Mouse (Mus musculus) neural tube, embryonic 11.5 days (tissue): ENCODE data around the gene Nmt1. TPM values are rescaled to one million over a fixed set of nuclear protein-coding genes. Genes with fewer than 3 reads are reported as not detected.

Source experiments
- ATAC-seq: fragments of 200-750 bp; cut with Nextera tagmentation; 2 replicates; pipeline ENCODE4 v1.8.0; 2017; ENCODE audit warnings: moderate number of reproducible peaks, mild to moderate bottlenecking, moderate TSS enrichment, moderate library complexity; ENCODE audit not compliant: insufficient read depth, low FRiP score, low TSS enrichment
- DNase-seq: peaks from one replicate; pipeline ENCODE4 v3.0.0-alpha.2; 2015; ENCODE audit warnings: low spot score
- H3K27ac ChIP-seq: fragments of 300-500 bp; sonication (generic); 2 replicates; pipeline ENCODE4 v1.5.1; 2014; ENCODE audit warnings: low read depth, mild to moderate bottlenecking, low read length
- H3K27me3 ChIP-seq: fragments of 300-500 bp; sonication (generic); 2 replicates; pipeline ENCODE4 v1.6.1; 2014; ENCODE audit warnings: mild to moderate bottlenecking, low read length, mixed read lengths; ENCODE audit not compliant: control insufficient read depth, insufficient read depth
- H3K36me3 ChIP-seq: fragments of 300-500 bp; sonication (generic); 2 replicates; pipeline ENCODE4 v1.6.1; 2014; ENCODE audit warnings: mild to moderate bottlenecking, low read length, moderate library complexity, mixed read lengths; ENCODE audit not compliant: control insufficient read depth, insufficient read depth
- H3K4me1 ChIP-seq: fragments of 300-500 bp; sonication (generic); 2 replicates; pipeline ENCODE4 v1.6.1; 2014; ENCODE audit warnings: low read length, mixed read lengths; ENCODE audit not compliant: control insufficient read depth, insufficient read depth
- H3K4me2 ChIP-seq: fragments of 300-500 bp; sonication (generic); 2 replicates; pipeline ENCODE4 v1.6.1; 2014; ENCODE audit warnings: low read depth, mild to moderate bottlenecking, moderate library complexity
- H3K4me3 ChIP-seq: fragments of 300-500 bp; sonication (generic); 2 replicates; pipeline ENCODE4 v1.5.1; 2014; ENCODE audit warnings: low read depth, low read length
- H3K9ac ChIP-seq: fragments of 300-500 bp; sonication (generic); 2 replicates; pipeline ENCODE4 v1.6.1; 2014; ENCODE audit warnings: mild to moderate bottlenecking, low read length
- H3K9me3 ChIP-seq: fragments of 300-500 bp; sonication (generic); 2 replicates; pipeline ENCODE4 v1.6.1; 2016; ENCODE audit warnings: low read length; ENCODE audit not compliant: control insufficient read depth
- WGBS: fragments of 180-500 bp; shearing (Covaris S2); extraction: QIAGEN DNeasy Blood & Tissue Kit; methylation state at CpG from one replicate; pipeline ENCODE4 v1.1.7; 2014; 5-methylcytosine and 5-hydroxymethylcytosine counted together
- polyA plus RNA-seq: library from polyadenylated mRNA; unstranded; fragments of >200 nt; fragmentation: Nextera tagmentation; extraction: Ambion mirVana; gene quantifications from 2 replicates; pipeline ENCODE4 v1.2.1, GENCODE M21; 2014

The Nmt1 gene
- polyA plus RNA-seq, 1 experiment from 2014 or later: 51.5 TPM

DNA sequence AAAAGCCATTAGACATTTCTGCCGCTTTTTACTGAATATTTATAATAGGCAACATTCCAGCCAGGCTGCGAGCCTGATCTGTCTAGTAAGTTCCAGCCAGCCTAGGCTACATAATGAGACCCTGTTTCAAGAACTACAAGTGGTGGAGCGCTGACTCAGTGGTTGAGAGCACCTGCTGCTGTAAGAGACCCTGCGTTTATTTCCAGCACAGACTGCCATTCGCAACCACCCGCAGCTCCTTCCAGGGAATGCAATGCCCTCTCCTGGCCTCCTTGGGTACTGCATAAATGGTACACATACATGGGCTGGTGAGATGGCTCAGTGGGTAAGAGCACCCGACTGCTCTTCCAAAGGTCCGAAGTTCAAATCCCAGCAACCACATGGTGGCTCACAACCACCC is 18.8 kb upstream of the Nmt1 start:
- 94% methylated on average over 8 of the region's 8 CpGs for WGBS
- Histone ChIP-seq H3K4me1 (peaks cover 5% of the 10 kb centered on the region; the same call in 1 of the 2 replicates), H3K4me3 (no peak overlapping the region), H3K4me2 (no peak overlapping the region), H3K9me3 (no peaks in the 10 kb centered on the region), H3K27ac (no peak overlapping the region), H3K36me3 (peaks cover 2% of the 10 kb centered on the region; the same call in 1 of the 2 replicates), H3K27me3 (no peaks in the 10 kb centered on the region), H3K9ac (no peak overlapping the region)
- ATAC-seq (no peak), DNase-seq (peak; percentile 30)

DNA sequence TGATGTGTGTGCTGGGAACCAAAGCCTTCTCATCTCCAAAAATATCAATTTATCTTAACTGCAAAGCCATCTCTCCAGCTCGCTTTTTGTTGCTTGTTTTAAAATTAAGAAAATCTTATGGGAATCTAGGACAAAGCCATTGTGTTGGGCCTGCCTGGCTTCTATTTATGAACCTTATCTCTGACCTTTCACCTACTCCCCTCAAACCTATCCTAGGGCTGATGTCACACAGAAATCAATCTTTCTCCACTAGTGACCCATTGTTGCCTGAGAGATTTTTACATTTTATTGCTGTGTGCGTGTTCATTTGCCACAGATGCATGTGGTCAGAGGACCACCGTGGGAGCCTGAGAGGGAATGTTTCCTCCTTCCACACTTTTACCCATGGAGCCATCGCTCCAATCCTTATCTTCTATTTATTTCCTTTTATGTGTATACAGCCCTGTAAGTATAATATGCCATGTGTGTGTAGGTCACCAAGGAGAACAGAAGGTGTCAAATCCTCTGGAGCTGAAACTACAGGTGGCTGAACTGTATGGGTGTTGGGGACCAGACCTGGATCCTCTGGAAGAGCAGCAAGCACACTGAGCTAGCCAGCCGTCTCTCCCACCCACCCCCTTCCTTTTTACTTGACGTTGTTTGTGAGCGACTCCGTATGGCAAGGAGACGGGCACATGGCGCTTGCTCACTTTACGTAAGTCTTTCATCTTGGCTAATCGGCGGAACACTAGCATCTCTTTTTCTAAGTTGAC is 17.4 kb upstream of the Nmt1 start:
- Histone ChIP-seq H3K4me1 (peaks cover 8% of the 10 kb centered on the region; the same call in 1 of the 2 replicates), H3K4me3 (no peak overlapping the region), H3K4me2 (no peak overlapping the region), H3K27me3 (no peaks in the 10 kb centered on the region), H3K9ac (no peak overlapping the region), H3K27ac (no peak overlapping the region), H3K36me3 (peaks cover 2% of the 10 kb centered on the region; the same call in 1 of the 2 replicates), H3K9me3 (no peaks in the 10 kb centered on the region)
- ATAC-seq: no peak
- no peak for DNase-seq
- WGBS: 93% methylated on average over 13 of the region's 13 CpGs

- Histone ChIP-seq H3K27ac (no peak overlapping the region), H3K9ac (no peak overlapping the region), H3K9me3 (no peaks in the 10 kb centered on the region), H3K4me1 (peaks cover 10% of the 10 kb centered on the region; the same call in 1 of the 2 replicates), H3K4me3 (no peak overlapping the region), H3K27me3 (no peaks in the 10 kb centered on the region), H3K36me3 (peaks cover 2% of the 10 kb centered on the region; the same call in 1 of the 2 replicates), H3K4me2 (no peak overlapping the region)
- DNase-seq (no peak), ATAC-seq (no peak)
- 93% methylated on average over 2 of the region's 2 CpGs for WGBS
These were observed 16.8 kb upstream of the Nmt1 start for GRCm38 (mm10) chr11:103011206-103011497.

DNA sequence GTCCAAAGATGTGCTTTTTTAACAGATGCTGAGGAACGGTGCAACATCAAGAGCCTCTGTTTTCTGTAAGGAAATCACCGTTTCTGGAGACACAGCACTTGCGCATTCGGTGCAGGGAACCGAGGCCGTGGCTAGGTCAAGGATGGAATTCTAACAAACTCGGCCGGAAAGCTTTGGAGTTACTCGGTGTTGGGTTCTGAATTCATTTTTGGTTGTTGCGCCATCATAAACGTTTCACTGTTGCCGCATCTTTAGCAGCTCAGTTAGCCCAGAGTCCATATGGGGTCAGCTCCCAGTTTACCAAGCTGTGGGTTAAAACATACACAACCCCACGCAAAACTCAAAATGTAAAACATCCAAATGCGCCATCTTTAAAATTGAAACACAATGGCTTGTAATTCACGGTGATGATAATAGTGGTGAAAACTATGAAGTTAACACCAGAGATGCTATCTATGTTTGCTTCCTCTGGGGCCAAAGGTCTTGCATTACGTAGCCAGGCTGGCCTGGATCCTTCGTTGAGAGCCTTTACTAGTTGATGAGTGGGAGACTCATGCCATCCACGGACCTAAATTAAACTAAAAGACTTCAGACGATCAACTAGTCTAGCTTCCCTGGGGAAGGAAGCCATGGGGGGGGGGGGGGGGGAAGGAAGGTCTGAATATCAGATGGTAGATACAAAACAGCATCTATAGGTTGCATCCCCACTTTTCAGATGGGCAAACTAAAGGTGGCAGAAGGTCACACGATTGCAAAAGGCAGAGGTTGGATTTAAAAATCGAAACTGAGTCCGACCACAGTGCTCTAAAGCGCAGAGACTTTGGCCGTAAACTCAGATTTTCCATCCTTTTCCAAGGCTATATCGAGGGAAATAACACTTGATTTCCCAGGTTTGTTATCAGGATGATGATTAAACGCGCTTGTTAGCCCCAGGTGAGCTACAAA is 11.8 kb upstream of the Nmt1 start:
- Histone ChIP-seq H3K4me1 (peaks cover 5% of the 10 kb centered on the region; the same call in 1 of the 2 replicates), H3K27me3 (no peaks in the 10 kb centered on the region), H3K4me3 (peak overlapping the region; percentile 85), H3K36me3 (no peaks in the 10 kb centered on the region), H3K27ac (peak overlapping the region; percentile 93), H3K9me3 (no peaks in the 10 kb centered on the region), H3K4me2 (peak overlapping the region; percentile 65), H3K9ac (peak overlapping the region; percentile 83)
- no peak for ATAC-seq
- WGBS: 49% methylated on average over 27 of the region's 27 CpGs
- DNase-seq: no peak

DNA sequence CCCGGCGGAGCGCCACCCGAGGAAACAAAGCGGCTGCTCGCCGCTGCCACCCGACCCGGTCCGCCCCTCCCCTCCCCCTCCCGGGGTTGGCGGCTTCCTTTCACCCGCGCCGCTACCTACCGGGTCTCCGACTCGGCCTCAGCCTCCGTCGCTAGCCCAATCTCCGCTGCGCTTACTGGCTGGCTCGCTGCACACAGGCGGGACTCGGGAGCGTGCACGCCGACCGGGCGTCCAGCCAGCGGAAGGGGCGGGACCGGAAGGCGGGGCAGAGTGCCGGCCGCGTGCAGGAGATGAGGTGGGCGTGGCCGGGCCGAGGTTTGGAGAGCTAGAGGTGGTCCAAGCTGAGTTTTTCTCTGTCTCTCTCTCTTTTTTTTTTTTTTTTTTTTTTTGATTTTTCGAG is 11.1 kb upstream of the Nmt1 start:
- Histone ChIP-seq H3K4me3 (peak overlapping the region; percentile 85), H3K9me3 (no peaks in the 10 kb centered on the region), H3K27ac (peak overlapping the region; percentile 93), H3K4me2 (peak overlapping the region; percentile 65), H3K27me3 (no peaks in the 10 kb centered on the region), H3K4me1 (peaks cover 5% of the 10 kb centered on the region; the same call in 1 of the 2 replicates), H3K36me3 (no peaks in the 10 kb centered on the region), H3K9ac (peak overlapping the region; percentile 83)
- ATAC-seq (peak; percentile 93), DNase-seq (peak; percentile 97)
- under 1% methylated on average over 38 of the region's 41 CpGs for WGBS

DNA sequence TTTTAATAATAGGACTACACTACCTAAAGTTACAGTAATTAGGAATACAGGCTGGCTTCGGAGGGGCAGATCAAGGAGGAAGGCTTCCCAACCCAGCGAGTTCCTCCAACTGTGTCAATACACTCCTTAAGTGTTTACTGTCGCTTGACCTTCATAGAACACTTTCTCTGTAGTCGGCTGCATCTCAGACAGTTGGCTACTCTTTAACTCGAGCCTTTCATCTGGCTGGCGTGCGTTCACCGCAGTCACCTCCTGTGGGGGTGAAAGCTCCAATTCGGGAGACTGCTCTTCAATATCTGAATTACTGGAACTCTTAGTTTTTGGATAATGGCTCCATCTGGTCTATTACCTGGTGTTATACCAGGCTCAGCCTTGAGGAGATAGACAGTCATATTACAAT is 10.3 kb upstream of the Nmt1 start:
- H3K36me3 ChIP-seq: no peaks in the 10 kb centered on the region; the same call in 1 of the 2 replicates
- no peak overlapping the region for H3K9ac ChIP-seq
- DNase-seq (no peak), ATAC-seq (no peak)
- no peaks in the 10 kb centered on the region for H3K27me3 ChIP-seq
- H3K9me3 ChIP-seq: no peaks in the 10 kb centered on the region
- H3K27ac ChIP-seq: no peak overlapping the region
- H3K4me1 ChIP-seq: peaks cover 5% of the 10 kb centered on the region; the same call in 1 of the 2 replicates
- no peak overlapping the region for H3K4me2 ChIP-seq
- H3K4me3 ChIP-seq: no peak overlapping the region
- WGBS: 51% methylated on average over 9 of the region's 9 CpGs

- DNase-seq: no peak
- Histone ChIP-seq H3K9me3 (no peaks in the 10 kb centered on the region), H3K9ac (no peak overlapping the region), H3K4me2 (no peak overlapping the region), H3K4me3 (no peak overlapping the region), H3K27me3 (no peaks in the 10 kb centered on the region), H3K27ac (no peak overlapping the region), H3K36me3 (no peaks in the 10 kb centered on the region; the same call in 1 of the 2 replicates), H3K4me1 (peaks cover 5% of the 10 kb centered on the region; the same call in 1 of the 2 replicates)
- ATAC-seq: no peak
- WGBS: 82% methylated on average over 6 of the region's 6 CpGs
These were observed 9.1 kb upstream of the Nmt1 start for GRCm38 (mm10) chr11:103018860-103019259.

DNA sequence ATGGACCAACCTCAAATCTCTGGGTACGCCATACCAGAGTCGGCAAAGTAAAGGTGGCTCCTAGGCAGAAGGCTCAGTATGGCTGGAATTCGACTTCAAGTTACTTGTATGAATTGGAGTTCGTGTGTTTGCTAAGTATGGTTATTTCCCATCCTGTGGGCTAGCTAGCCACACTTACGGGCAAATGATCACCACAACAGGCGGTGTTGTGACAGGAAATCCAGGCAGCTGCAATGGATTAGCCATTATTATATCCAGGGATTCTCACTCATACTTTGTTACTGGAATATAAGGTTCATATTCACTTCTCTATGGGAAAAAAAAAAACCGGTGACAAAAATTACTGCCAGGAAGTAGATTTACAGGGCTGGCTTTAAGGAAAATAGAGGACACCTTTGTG is 8.7 kb upstream of the Nmt1 start:
- ATAC-seq (no peak), DNase-seq (no peak)
- 92% methylated on average over 7 of the region's 7 CpGs for WGBS
- H3K9ac ChIP-seq: no peak overlapping the region
- H3K4me2 ChIP-seq: no peak overlapping the region
- no peaks in the 10 kb centered on the region for H3K9me3 ChIP-seq
- H3K4me3 ChIP-seq: no peak overlapping the region
- H3K27ac ChIP-seq: no peak overlapping the region
- peaks cover 5% of the 10 kb centered on the region; the same call in 1 of the 2 replicates for H3K4me1 ChIP-seq
- no peaks in the 10 kb centered on the region for H3K27me3 ChIP-seq
- no peaks in the 10 kb centered on the region; the same call in 1 of the 2 replicates for H3K36me3 ChIP-seq
